Mouse (Mus musculus): ENCODE measurements around the gene Spsb1. TPM values are rescaled to one million over a fixed set of nuclear protein-coding genes. Genes with fewer than 3 reads are reported as not detected.
A peak's percentile ranks its signal among the peaks of the same experiment; 100 is the strongest.

Gene Spsb1
- polyA plus RNA-seq, 1 experiment from 2014 or later = 4.0 TPM

- no peak overlapping the region for H3K4me3 ChIP-seq (replicated peaks)
- no peaks in the 10 kb centered on the region for H3K36me3 ChIP-seq
- ATAC-seq = no peak
- H3K27me3 ChIP-seq = no peaks in the 10 kb centered on the region
- WGBS = 45% methylated on average over 6 of the region's 6 CpGs
- H3K4me2 ChIP-seq (replicated peaks) = no peak overlapping the region
- peaks cover 38% of the 10 kb centered on the region for H3K4me1 ChIP-seq (replicated peaks)
- 0 out of 2 replicates have a peak overlapping the region, but pooled peaks have one; percentile 28 for H3K9ac ChIP-seq (replicated peaks)
- no peak overlapping the region for H3K27ac ChIP-seq
- no peaks in the 10 kb centered on the region for H3K9me3 ChIP-seq
Observed at GRCm38 (mm10) chr4:149875296-149875695, 79.5 kb downstream of the Spsb1 start.

DNA sequence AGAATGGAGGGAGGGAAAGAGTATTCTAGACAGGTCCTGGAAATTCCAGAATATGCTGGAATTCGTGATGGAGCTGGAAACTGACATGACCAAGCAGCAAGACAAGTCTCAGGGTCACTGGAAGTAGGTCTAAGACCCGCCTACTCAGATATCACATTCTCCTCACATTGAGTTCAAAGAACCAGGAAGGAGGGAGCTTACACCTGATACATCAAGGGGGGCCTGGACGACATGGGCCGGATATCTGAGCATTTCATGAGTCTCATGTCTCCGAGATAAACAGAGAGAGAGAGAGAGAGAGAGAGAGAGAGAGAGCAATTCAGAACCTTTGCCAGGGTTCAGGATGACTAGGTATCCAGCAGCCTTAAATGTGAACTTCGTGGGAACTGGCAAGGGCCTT lies 82.6 kb downstream of the Spsb1 start:
- WGBS = 82% methylated on average over 6 of the region's 6 CpGs

DNA sequence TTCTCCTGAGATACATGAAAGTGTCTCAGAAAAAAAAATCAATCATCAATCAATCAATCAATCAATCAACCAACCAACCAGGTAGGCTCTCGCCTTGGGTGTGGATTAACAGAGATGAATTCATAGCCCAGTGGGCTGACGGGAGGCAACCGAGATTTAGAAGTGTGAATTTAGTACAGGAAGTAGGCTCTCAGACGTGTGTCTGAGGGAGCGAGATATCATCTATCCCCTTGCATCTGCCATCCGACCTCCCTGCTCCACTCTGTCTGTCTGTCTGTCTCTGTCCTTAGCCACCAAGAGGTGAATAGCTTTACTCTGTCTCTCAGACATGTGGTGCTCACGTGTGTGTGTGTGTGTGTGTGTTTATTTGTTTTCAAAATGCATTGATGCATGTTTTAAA lies 83.3 kb downstream of the Spsb1 start:
- ATAC-seq = no peak
- H3K9ac ChIP-seq (replicated peaks) = no peak overlapping the region
- 80% methylated on average over 7 of the region's 7 CpGs for WGBS

More for the DNA sequence above, 82.6 kb downstream of the Spsb1 start:
- Histone ChIP-seq H3K4me1 (replicated peaks) (peaks cover 25% of the 10 kb centered on the region), H3K4me2 (replicated peaks) (no peak overlapping the region), H3K9ac (replicated peaks) (no peak overlapping the region), H3K27me3 (no peaks in the 10 kb centered on the region), H3K9me3 (no peaks in the 10 kb centered on the region), H3K27ac (no peak overlapping the region), H3K4me3 (replicated peaks) (no peak overlapping the region), H3K36me3 (no peaks in the 10 kb centered on the region)
- no peak for ATAC-seq

GRCm38 (mm10) chr4:149871014-149871413 lies 83.8 kb downstream of the Spsb1 start:
- Histone ChIP-seq H3K9me3 (no peaks in the 10 kb centered on the region), H3K4me2 (replicated peaks) (no peak overlapping the region), H3K27me3 (no peaks in the 10 kb centered on the region), H3K36me3 (no peaks in the 10 kb centered on the region), H3K4me1 (replicated peaks) (peaks cover 15% of the 10 kb centered on the region), H3K9ac (replicated peaks) (no peak overlapping the region), H3K27ac (no peak overlapping the region), H3K4me3 (replicated peaks) (no peak overlapping the region)
- ATAC-seq = no peak
- WGBS = 89% methylated on average over 11 of the region's 11 CpGs

More for the DNA sequence above, 83.3 kb downstream of the Spsb1 start:
- H3K36me3 ChIP-seq = no peaks in the 10 kb centered on the region
- H3K4me1 ChIP-seq (replicated peaks) = peaks cover 19% of the 10 kb centered on the region
- no peaks in the 10 kb centered on the region for H3K9me3 ChIP-seq
- H3K27ac ChIP-seq = no peak overlapping the region
- H3K4me3 ChIP-seq (replicated peaks) = no peak overlapping the region
- H3K27me3 ChIP-seq = no peaks in the 10 kb centered on the region
- no peak overlapping the region for H3K4me2 ChIP-seq (replicated peaks)

GRCm38 (mm10) chr4:149870412-149870811 lies 84.4 kb downstream of the Spsb1 start:
- Histone ChIP-seq H3K27ac (no peak overlapping the region), H3K9me3 (no peaks in the 10 kb centered on the region), H3K27me3 (no peaks in the 10 kb centered on the region), H3K4me1 (replicated peaks) (peaks cover 9% of the 10 kb centered on the region), H3K4me3 (replicated peaks) (no peak overlapping the region), H3K9ac (replicated peaks) (no peak overlapping the region), H3K36me3 (no peaks in the 10 kb centered on the region), H3K4me2 (replicated peaks) (no peak overlapping the region)
- ATAC-seq = no peak

- H3K27ac ChIP-seq = no peak overlapping the region
- H3K4me1 ChIP-seq (replicated peaks) = no peaks in the 10 kb centered on the region
- no peak overlapping the region for H3K9ac ChIP-seq (replicated peaks)
- no peak overlapping the region for H3K4me2 ChIP-seq (replicated peaks)
- no peaks in the 10 kb centered on the region for H3K9me3 ChIP-seq
- H3K4me3 ChIP-seq (replicated peaks) = no peak overlapping the region
- WGBS = 77% methylated on average over 14 of the region's 14 CpGs
- ATAC-seq = no peak
- H3K36me3 ChIP-seq = no peaks in the 10 kb centered on the region
- no peaks in the 10 kb centered on the region for H3K27me3 ChIP-seq
Observed at GRCm38 (mm10) chr4:149868725-149869124, 86.1 kb downstream of the Spsb1 start.

GRCm38 (mm10) chr4:149868009-149868408 lies 86.8 kb downstream of the Spsb1 start:
- Histone ChIP-seq H3K36me3 (no peaks in the 10 kb centered on the region), H3K27me3 (no peaks in the 10 kb centered on the region), H3K4me2 (replicated peaks) (no peak overlapping the region), H3K9ac (replicated peaks) (no peak overlapping the region), H3K4me3 (replicated peaks) (no peak overlapping the region), H3K27ac (no peak overlapping the region), H3K9me3 (no peaks in the 10 kb centered on the region), H3K4me1 (replicated peaks) (no peaks in the 10 kb centered on the region)
- no peak for ATAC-seq
- 66% methylated on average over 9 of the region's 9 CpGs for WGBS

GRCm38 (mm10) chr4:149867351-149867750 lies 87.5 kb downstream of the Spsb1 start:
- Histone ChIP-seq H3K27ac (no peak overlapping the region), H3K9ac (replicated peaks) (no peak overlapping the region), H3K4me3 (replicated peaks) (no peak overlapping the region), H3K9me3 (no peaks in the 10 kb centered on the region), H3K4me2 (replicated peaks) (no peak overlapping the region), H3K36me3 (no peaks in the 10 kb centered on the region), H3K4me1 (replicated peaks) (no peaks in the 10 kb centered on the region), H3K27me3 (no peaks in the 10 kb centered on the region)
- ATAC-seq = no peak
- WGBS = 76% methylated on average over 4 of the region's 4 CpGs

GRCm38 (mm10) chr4:149864395-149864794 lies 90.4 kb downstream of the Spsb1 start:
- no peaks in the 10 kb centered on the region for H3K9me3 ChIP-seq
- no peaks in the 10 kb centered on the region for H3K27me3 ChIP-seq
- ATAC-seq = no peak
- no peak overlapping the region for H3K27ac ChIP-seq
- no peaks in the 10 kb centered on the region for H3K36me3 ChIP-seq
- H3K9ac ChIP-seq (replicated peaks) = no peak overlapping the region
- H3K4me2 ChIP-seq (replicated peaks) = no peak overlapping the region
- WGBS = 87% methylated on average over 4 of the region's 4 CpGs
- H3K4me3 ChIP-seq (replicated peaks) = no peak overlapping the region
- H3K4me1 ChIP-seq (replicated peaks) = no peaks in the 10 kb centered on the region

DNA sequence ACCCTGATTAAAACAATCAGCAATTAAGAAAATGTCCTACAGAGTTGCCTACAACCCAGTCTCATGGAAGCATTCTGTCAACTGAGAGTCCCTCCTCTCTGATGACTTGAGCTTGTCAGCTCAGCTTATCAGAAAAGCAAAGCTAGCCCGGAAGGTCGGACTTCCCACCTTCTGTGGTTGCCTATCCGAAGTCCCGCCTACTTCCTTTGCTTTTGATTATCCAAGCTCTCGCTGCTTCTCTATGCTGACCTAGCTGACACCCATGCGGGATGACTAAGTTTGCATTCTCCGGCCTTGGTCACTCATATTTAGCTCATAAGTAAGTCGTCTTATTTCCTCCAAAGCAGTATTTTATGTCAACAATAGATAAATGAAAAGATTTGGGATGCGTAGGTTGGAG lies 91.3 kb downstream of the Spsb1 start:
- 88% methylated on average over 9 of the region's 9 CpGs for WGBS
- Histone ChIP-seq H3K4me3 (replicated peaks) (no peak overlapping the region), H3K4me2 (replicated peaks) (no peak overlapping the region), H3K27me3 (no peaks in the 10 kb centered on the region), H3K4me1 (replicated peaks) (no peaks in the 10 kb centered on the region), H3K36me3 (no peaks in the 10 kb centered on the region), H3K9ac (replicated peaks) (no peak overlapping the region), H3K27ac (no peak overlapping the region), H3K9me3 (no peaks in the 10 kb centered on the region)
- no peak for ATAC-seq

GRCm38 (mm10) chr4:149860393-149860792 lies 94.5 kb downstream of the Spsb1 start:
- H3K4me2 ChIP-seq (replicated peaks) = no peak overlapping the region
- no peak overlapping the region for H3K4me3 ChIP-seq (replicated peaks)
- 86% methylated on average over 6 of the region's 6 CpGs for WGBS
- H3K36me3 ChIP-seq = no peaks in the 10 kb centered on the region
- H3K27ac ChIP-seq = no peak overlapping the region
- H3K9me3 ChIP-seq = no peaks in the 10 kb centered on the region
- no peak overlapping the region for H3K9ac ChIP-seq (replicated peaks)
- H3K4me1 ChIP-seq (replicated peaks) = 0 out of 2 replicates have a peak, but pooled peaks cover 6% of the 10 kb centered on the region
- ATAC-seq = no peak
- H3K27me3 ChIP-seq = 0 out of 2 replicates have a peak, but pooled peaks cover 3% of the 10 kb centered on the region

DNA sequence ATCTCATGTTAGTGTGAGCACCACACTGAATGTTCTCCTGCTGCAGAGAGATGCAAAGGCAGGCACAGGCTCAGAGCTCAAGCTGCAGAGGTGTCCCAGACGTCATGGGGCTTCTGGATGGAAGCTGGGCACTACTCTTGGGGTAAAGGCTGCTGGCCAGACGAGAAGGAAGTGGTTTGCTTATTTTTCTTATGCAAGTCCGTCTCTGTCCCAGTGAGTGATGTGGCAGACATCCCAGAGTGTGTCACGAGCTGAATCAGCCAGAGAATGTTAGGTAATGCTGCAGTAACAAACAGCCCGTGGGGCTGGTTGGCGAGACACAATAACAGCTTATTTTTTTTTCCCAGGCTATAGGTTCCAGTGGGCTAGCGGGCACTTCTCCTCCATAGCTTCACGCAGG lies 96.3 kb downstream of the Spsb1 start:
- Histone ChIP-seq H3K4me1 (replicated peaks) (peaks cover 22% of the 10 kb centered on the region), H3K9me3 (no peaks in the 10 kb centered on the region), H3K9ac (replicated peaks) (no peak overlapping the region), H3K27ac (no peak overlapping the region), H3K36me3 (no peaks in the 10 kb centered on the region), H3K27me3 (0 out of 2 replicates have a peak, but pooled peaks cover 3% of the 10 kb centered on the region), H3K4me2 (replicated peaks) (no peak overlapping the region), H3K4me3 (replicated peaks) (no peak overlapping the region)
- WGBS = 76% methylated on average over 8 of the region's 8 CpGs
- ATAC-seq = no peak

GRCm38 (mm10) chr4:149858097-149858496 lies 96.7 kb downstream of the Spsb1 start:
- ATAC-seq = no peak
- H3K9me3 ChIP-seq = no peaks in the 10 kb centered on the region
- peaks cover 22% of the 10 kb centered on the region for H3K4me1 ChIP-seq (replicated peaks)
- no peaks in the 10 kb centered on the region for H3K36me3 ChIP-seq
- no peak overlapping the region for H3K27ac ChIP-seq
- H3K4me3 ChIP-seq (replicated peaks) = no peak overlapping the region
- H3K4me2 ChIP-seq (replicated peaks) = no peak overlapping the region
- 80% methylated on average over 6 of the region's 6 CpGs for WGBS
- no peak overlapping the region for H3K9ac ChIP-seq (replicated peaks)
- H3K27me3 ChIP-seq = 0 out of 2 replicates have a peak, but pooled peaks cover 3% of the 10 kb centered on the region

Measured in midbrain, embryonic 13.5 days (tissue).